Mouse (Mus musculus) lung, adult 2 months (tissue): ENCODE results near the gene Myb.

Experiments
- CTCF ChIP-seq: fragments of 200-500 bp; IDR thresholded peaks from 2 replicates; pipeline ENCODE4 v1.5.1; 2011; ENCODE audit warnings: mild to moderate bottlenecking, low read length, control low read depth; ENCODE audit not compliant: insufficient read depth
- POLR2A ChIP-seq: fragments of 200-500 bp; IDR thresholded peaks from 2 replicates; pipeline ENCODE4 v1.6.1; 2011; ENCODE audit warnings: low read depth, mild to moderate bottlenecking, control low read depth, low read length, borderline replicate concordance; ENCODE audit errors: extremely low read depth

DNA sequence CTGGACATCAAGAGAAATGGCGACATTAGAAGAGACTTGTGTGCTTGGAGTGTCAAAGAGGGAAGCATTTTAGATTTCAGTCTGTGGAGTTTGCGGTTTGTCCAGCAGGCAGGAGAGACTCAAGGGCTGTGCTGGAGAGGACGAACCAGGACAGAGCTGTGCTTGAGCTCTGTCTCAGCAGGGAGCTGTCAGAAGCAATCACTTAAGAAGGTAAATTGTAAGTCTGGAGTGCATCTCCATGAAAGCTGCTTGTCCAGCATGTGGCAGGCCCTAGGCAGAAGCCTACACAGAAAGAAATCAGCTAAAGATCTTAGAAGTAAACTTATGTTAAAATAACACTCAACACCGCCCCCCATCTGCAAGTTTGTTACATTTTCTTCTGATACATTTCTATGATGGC, 4.6 kb upstream of the Myb start:
- no peak for TF ChIP-seq POLR2A
- no peak for TF ChIP-seq CTCF
